Comparison of ENCODE assay signal across 8 mouse cellular contexts in genomic region chr15:27923987-27924341, GRCm38 (mm10).
DNase-seq lines count a peak whose midpoint lies in the region; ATAC-seq lines count a peak whose summit lies in the region.

No protein-coding gene starts in this region.

- peaks cover 77% of the 10 kb centered on the region for H3K4me1 ChIP-seq in kidney, embryonic 15.5 days
- H3K4me1 ChIP-seq in embryonic facial prominence, embryonic 14.5 days (ENCODE audit: control insufficient read depth, insufficient read depth, low read length): peaks cover 43% of the 10 kb centered on the region
- H3K4me1 ChIP-seq in limb, embryonic 10.5 days: peaks cover 78% of the 10 kb centered on the region
- peaks cover 55% of the 10 kb centered on the region for H3K4me1 ChIP-seq in neural tube, embryonic 12.5 days

- no peaks in the 10 kb centered on the region for H3K9me3 ChIP-seq in kidney, embryonic 15.5 days (replicated peaks)
- H3K9me3 ChIP-seq in embryonic facial prominence, embryonic 14.5 days (ENCODE audit: control insufficient read depth, low read length): no peaks in the 10 kb centered on the region
- no peaks in the 10 kb centered on the region for H3K9me3 ChIP-seq in limb, embryonic 10.5 days (replicated peaks)
- no peaks in the 10 kb centered on the region for H3K9me3 ChIP-seq in neural tube, embryonic 12.5 days

- peak overlapping the region; percentile 35 for H3K4me3 ChIP-seq in kidney, embryonic 15.5 days (replicated peaks)
- peak overlapping the region; percentile 32 for H3K4me3 ChIP-seq in embryonic facial prominence, embryonic 14.5 days (ENCODE audit: low read depth, low read length)
- H3K4me3 ChIP-seq in limb, embryonic 10.5 days: peak overlapping the region; percentile 42; the same call in 1 of the 2 replicates
- H3K4me3 ChIP-seq in neural tube, embryonic 12.5 days: peak overlapping the region; percentile 20; the same call in 1 of the 2 replicates

- no peaks in the 10 kb centered on the region for H3K27me3 ChIP-seq in kidney, embryonic 15.5 days
- H3K27me3 ChIP-seq in embryonic facial prominence, embryonic 14.5 days (replicated peaks; ENCODE audit: control insufficient read depth, insufficient read depth, low read length): no peaks in the 10 kb centered on the region
- H3K27me3 ChIP-seq in limb, embryonic 10.5 days (ENCODE audit: low read depth, poor library complexity, severe bottlenecking): no peaks in the 10 kb centered on the region
- H3K27me3 ChIP-seq in neural tube, embryonic 12.5 days (replicated peaks): no peaks in the 10 kb centered on the region

- DNase-seq in kidney, postnatal 14 days: no peak
- no peak for DNase-seq in embryonic facial prominence, embryonic 14.5 days (ENCODE audit: low spot score)
- DNase-seq in limb, embryonic 10.5 days (ENCODE audit: low spot score): no peak
- DNase-seq in natural killer cell, adult 2 months (ENCODE audit: low spot score in 2 of 2): no peak
- no peak for DNase-seq in urinary bladder, postnatal 14 days (ENCODE audit: low spot score)
- DNase-seq in frontal cortex, postnatal 36 days (ENCODE audit: low spot score in 2 of 2): no peak

- H3K27ac ChIP-seq in kidney, embryonic 15.5 days: no peak overlapping the region
- no peak overlapping the region for H3K27ac ChIP-seq in embryonic facial prominence, embryonic 14.5 days (replicated peaks; ENCODE audit: low read depth, low read length)
- no peak overlapping the region for H3K27ac ChIP-seq in limb, embryonic 10.5 days
- H3K27ac ChIP-seq in neural tube, embryonic 12.5 days: no peak overlapping the region

- H3K9ac ChIP-seq in kidney, embryonic 15.5 days: no peak overlapping the region
- H3K9ac ChIP-seq in embryonic facial prominence, embryonic 14.5 days (ENCODE audit: low read depth, low read length): no peak overlapping the region; the same call in 1 of the 2 replicates
- H3K9ac ChIP-seq in neural tube, embryonic 12.5 days: 0 out of 2 replicates have a peak overlapping the region, but pooled peaks have one; percentile 42

- no peaks in the 10 kb centered on the region for H3K36me3 ChIP-seq in kidney, embryonic 15.5 days
- no peaks in the 10 kb centered on the region for H3K36me3 ChIP-seq in embryonic facial prominence, embryonic 14.5 days (ENCODE audit: control insufficient read depth, insufficient read depth, low read length)
- no peaks in the 10 kb centered on the region for H3K36me3 ChIP-seq in limb, embryonic 10.5 days
- H3K36me3 ChIP-seq in neural tube, embryonic 12.5 days: no peaks in the 10 kb centered on the region

- 19% methylated on average over 5 of the region's 5 CpGs for WGBS in kidney, embryonic 15.5 days
- WGBS in embryonic facial prominence, embryonic 14.5 days: 14% methylated on average over 5 of the region's 5 CpGs
- WGBS in limb, embryonic 10.5 days: 21% methylated on average over 5 of the region's 5 CpGs
- 21% methylated on average over 5 of the region's 5 CpGs for WGBS in neural tube, embryonic 12.5 days

- ATAC-seq in kidney, embryonic 15.5 days (replicated peaks; ENCODE audit: low FRiP score): no peak
- no peak for ATAC-seq in embryonic facial prominence, embryonic 14.5 days (ENCODE audit: low read depth)
- ATAC-seq in neural tube, embryonic 12.5 days (ENCODE audit: low FRiP score, low read depth): peak; percentile 37

- H3K4me2 ChIP-seq in kidney, embryonic 15.5 days: peak overlapping the region; percentile 65
- H3K4me2 ChIP-seq in embryonic facial prominence, embryonic 14.5 days (ENCODE audit: low read depth, low read length): peak overlapping the region; percentile 76
- H3K4me2 ChIP-seq in neural tube, embryonic 12.5 days (replicated peaks): peak overlapping the region; percentile 57
